Mouse (Mus musculus) limb, embryonic 15.5 days (tissue): ENCODE measurements around the gene Arhgap32. TPM values are rescaled to one million over a fixed set of nuclear protein-coding genes. Genes with fewer than 3 reads are reported as not detected.

ENCODE experiments used
- ATAC-seq: fragments of 200-750 bp; cut with Nextera tagmentation; 2 replicates; pipeline ENCODE4 v1.8.0; 2017; ENCODE audit warnings: low read depth, moderate TSS enrichment; ENCODE audit not compliant: insufficient number of reproducible peaks, low FRiP score, low TSS enrichment
- H3K27ac ChIP-seq: fragments of 300-500 bp; sonication (generic); 2 replicates; pipeline ENCODE4 v1.5.1; 2015; ENCODE audit warnings: moderate library complexity, mild to moderate bottlenecking, inconsistent platforms
- H3K27me3 ChIP-seq: fragments of 300-500 bp; sonication (generic); 2 replicates; pipeline ENCODE4 v1.6.1; 2015; ENCODE audit warnings: inconsistent platforms
- H3K36me3 ChIP-seq: fragments of 300-500 bp; sonication (generic); 2 replicates; pipeline ENCODE4 v1.6.1; 2015; ENCODE audit warnings: inconsistent platforms
- H3K4me1 ChIP-seq: fragments of 300-500 bp; sonication (generic); 2 replicates; pipeline ENCODE4 v1.6.1; 2015; ENCODE audit warnings: inconsistent platforms
- H3K4me2 ChIP-seq: fragments of 300-500 bp; sonication (generic); 2 replicates; pipeline ENCODE4 v1.6.1; 2015; ENCODE audit warnings: mild to moderate bottlenecking, inconsistent platforms
- H3K4me3 ChIP-seq: fragments of 300-500 bp; sonication (generic); 2 replicates; pipeline ENCODE4 v1.5.1; 2015; ENCODE audit warnings: mild to moderate bottlenecking, inconsistent platforms
- H3K9ac ChIP-seq: fragments of 300-500 bp; sonication (generic); 2 replicates; pipeline ENCODE4 v1.6.1; 2015; ENCODE audit warnings: inconsistent platforms
- H3K9me3 ChIP-seq: fragments of 300-500 bp; sonication (generic); 2 replicates; pipeline ENCODE4 v1.6.1; 2016; ENCODE audit warnings: inconsistent platforms
- whole genome bisulfite sequencing: fragments of 180-500 bp; shearing (Covaris S2); methylation state at CpG from one replicate; pipeline ENCODE4 v1.1.7; 2015; 5-methylcytosine and 5-hydroxymethylcytosine counted together
- polyA plus RNA-seq: library from polyadenylated mRNA; unstranded; fragments of >200 nt; fragmentation: Nextera tagmentation; extraction: Ambion mirVana; gene quantifications from 2 replicates; pipeline ENCODE4 v1.2.1, GENCODE M21; 2015

Gene Arhgap32
- polyA plus RNA-seq, 1 experiment from 2014 or later = 9.3 TPM

DNA sequence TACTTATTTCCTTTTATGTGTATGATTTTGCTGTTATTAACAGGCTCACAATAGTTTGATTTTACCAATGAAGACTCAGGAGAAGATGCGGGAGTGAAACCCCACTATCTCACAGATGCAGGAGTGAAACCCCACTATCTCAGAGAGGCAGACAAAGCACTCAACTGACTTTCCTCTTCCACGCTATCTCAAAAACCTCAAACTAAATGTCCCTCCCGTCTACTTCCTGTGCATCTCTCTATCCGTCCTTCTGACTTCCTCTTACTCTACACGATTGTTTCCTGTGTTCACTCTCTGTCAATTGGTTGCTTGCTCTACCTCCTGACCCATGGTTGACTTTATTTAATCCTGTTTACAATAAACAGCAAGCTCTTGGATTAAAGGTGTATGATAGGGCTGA is 164.5 kb downstream of the Arhgap32 start:
- no peak overlapping the region for H3K4me3 ChIP-seq
- no peaks in the 10 kb centered on the region for H3K9me3 ChIP-seq
- no peak for ATAC-seq
- no peaks in the 10 kb centered on the region; the same call in 1 of the 2 replicates for H3K4me1 ChIP-seq
- no peaks in the 10 kb centered on the region for H3K36me3 ChIP-seq
- H3K4me2 ChIP-seq = no peak overlapping the region
- 79% methylated on average over 5 of the region's 5 CpGs for WGBS
- H3K27ac ChIP-seq = no peak overlapping the region
- no peak overlapping the region for H3K9ac ChIP-seq
- no peaks in the 10 kb centered on the region for H3K27me3 ChIP-seq

DNA sequence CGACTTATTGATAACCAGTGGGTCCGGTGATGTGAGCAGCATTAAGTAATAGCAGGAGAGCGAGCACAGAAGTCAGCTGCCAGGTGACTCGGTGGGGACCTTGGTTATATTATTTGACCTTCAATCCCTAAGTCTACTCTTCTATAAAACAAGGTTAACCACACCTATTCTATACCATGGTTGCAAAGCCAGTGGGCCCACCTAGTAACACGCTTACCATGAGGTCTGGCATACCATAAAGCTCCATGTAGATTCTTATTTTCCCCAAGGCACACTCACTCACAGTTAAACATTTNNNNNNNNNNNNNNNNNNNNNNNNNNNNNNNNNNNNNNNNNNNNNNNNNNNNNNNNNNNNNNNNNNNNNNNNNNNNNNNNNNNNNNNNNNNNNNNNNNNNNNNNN is 167.7 kb downstream of the Arhgap32 start:
- no peaks in the 10 kb centered on the region; the same call in 1 of the 2 replicates for H3K4me1 ChIP-seq
- 82% methylated on average over 5 of the region's 5 CpGs for WGBS
- H3K36me3 ChIP-seq = no peaks in the 10 kb centered on the region
- H3K27me3 ChIP-seq = no peaks in the 10 kb centered on the region
- no peak overlapping the region for H3K4me3 ChIP-seq
- no peaks in the 10 kb centered on the region for H3K9me3 ChIP-seq
- no peak overlapping the region for H3K9ac ChIP-seq
- no peak for ATAC-seq
- H3K27ac ChIP-seq = no peak overlapping the region
- no peak overlapping the region for H3K4me2 ChIP-seq

DNA sequence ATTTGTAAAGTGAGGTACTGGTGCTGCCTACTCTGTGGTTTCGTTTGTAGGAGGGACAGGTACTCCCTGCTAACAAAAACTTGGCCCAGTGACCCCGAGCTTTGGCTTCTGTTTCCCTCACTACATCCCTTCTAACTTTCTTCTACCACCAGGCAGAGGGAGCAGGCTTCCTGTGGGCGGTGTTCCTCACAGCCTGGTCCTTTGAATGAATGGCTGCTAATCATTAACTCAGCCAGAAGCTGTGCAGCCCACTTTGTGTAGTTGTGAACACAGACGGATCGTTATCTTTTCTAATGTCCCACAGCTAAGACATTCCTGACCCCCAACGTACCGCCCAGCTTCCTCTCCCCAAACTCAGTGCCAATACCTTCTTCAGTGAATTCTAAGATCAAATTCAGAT is 175.7 kb downstream of the Arhgap32 start:
- 43% methylated on average over 7 of the region's 7 CpGs for whole genome bisulfite sequencing
- Histone ChIP-seq H3K4me1 (no peaks in the 10 kb centered on the region), H3K9me3 (no peaks in the 10 kb centered on the region), H3K27me3 (no peaks in the 10 kb centered on the region), H3K9ac (no peak overlapping the region), H3K27ac (no peak overlapping the region), H3K4me3 (no peak overlapping the region), H3K4me2 (no peak overlapping the region), H3K36me3 (no peaks in the 10 kb centered on the region)
- ATAC-seq = no peak

DNA sequence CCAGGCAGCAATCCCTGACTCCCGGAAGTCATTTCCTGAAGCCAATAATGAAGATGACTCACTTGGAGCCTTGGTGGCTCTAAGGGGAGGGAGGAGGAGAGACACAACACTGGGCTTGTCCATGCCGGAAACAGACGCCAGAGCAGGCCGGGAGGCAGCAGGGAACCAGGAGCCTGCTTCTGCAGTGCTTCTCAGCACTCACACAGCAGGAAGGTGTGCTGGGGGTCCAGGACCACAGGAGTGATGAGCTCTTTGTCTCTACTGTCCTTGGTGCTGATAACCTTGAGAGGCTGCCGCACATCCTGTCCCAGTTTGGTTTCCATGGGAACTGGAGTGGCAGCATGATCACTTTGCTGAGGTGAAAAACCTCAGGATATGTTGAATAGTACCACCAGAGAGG is 176.8 kb downstream of the Arhgap32 start:
- no peak for ATAC-seq
- Histone ChIP-seq H3K4me1 (no peaks in the 10 kb centered on the region), H3K27me3 (no peaks in the 10 kb centered on the region), H3K4me3 (no peak overlapping the region), H3K27ac (no peak overlapping the region), H3K4me2 (no peak overlapping the region), H3K36me3 (no peaks in the 10 kb centered on the region), H3K9me3 (no peaks in the 10 kb centered on the region), H3K9ac (no peak overlapping the region)
- 20% methylated on average over 5 of the region's 5 CpGs for WGBS

DNA sequence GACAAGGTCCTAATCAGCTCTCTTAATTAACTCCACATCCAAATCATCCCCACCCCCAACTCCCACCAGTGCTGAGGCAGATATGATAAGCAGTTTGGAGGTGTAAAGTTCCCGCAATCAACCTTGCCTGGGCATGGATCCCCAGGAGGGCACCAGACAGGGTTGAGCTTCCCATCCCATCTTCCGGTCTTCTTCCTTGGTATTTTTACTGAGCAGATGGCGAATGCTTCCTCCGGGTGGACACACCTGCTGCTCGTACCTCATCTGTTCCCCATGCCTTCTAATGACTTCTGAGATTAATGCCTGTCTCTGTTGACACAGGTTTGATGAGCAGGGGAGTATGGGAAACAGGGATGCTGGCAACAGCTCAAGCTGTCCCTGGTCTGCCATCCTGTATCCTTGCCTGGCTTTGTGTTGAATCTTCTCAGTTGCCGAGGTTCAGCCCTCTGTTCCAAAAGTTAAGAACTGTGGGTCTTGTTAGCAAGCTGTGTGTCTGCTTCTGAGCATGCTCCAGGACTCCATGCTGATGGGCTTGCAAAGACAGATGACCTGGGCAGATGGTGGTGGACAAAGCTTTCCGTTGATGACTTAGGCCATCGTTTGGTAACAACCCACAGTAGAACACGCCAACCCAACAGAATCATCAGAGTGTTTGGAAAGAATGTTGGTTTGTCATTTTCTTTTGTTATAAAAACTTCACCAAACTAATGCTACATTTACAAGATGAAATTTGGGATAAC is 179.3 kb downstream of the Arhgap32 start:
- ATAC-seq = no peak
- no peak overlapping the region for H3K4me3 ChIP-seq
- no peaks in the 10 kb centered on the region for H3K27me3 ChIP-seq
- no peaks in the 10 kb centered on the region for H3K9me3 ChIP-seq
- no peaks in the 10 kb centered on the region for H3K36me3 ChIP-seq
- H3K9ac ChIP-seq = no peak overlapping the region
- no peaks in the 10 kb centered on the region for H3K4me1 ChIP-seq
- no peak overlapping the region for H3K27ac ChIP-seq
- H3K4me2 ChIP-seq = no peak overlapping the region
- WGBS = 91% methylated on average over 9 of the region's 9 CpGs

- 58% methylated on average over 13 of the region's 13 CpGs for WGBS
- Histone ChIP-seq H3K27me3 (no peaks in the 10 kb centered on the region), H3K4me1 (no peaks in the 10 kb centered on the region), H3K9ac (no peak overlapping the region), H3K4me2 (no peak overlapping the region), H3K9me3 (no peaks in the 10 kb centered on the region), H3K36me3 (no peaks in the 10 kb centered on the region), H3K4me3 (no peak overlapping the region), H3K27ac (no peak overlapping the region)
- no peak for ATAC-seq
Observed at GRCm38 (mm10) chr9:32302501-32303150, 186.7 kb downstream of the Arhgap32 start.

- H3K27me3 ChIP-seq = 0 out of 2 replicates have a peak, but pooled peaks cover 3% of the 10 kb centered on the region
- H3K27ac ChIP-seq = no peak overlapping the region
- H3K9ac ChIP-seq = no peak overlapping the region
- H3K4me3 ChIP-seq = no peak overlapping the region
- H3K4me2 ChIP-seq = no peak overlapping the region
- H3K4me1 ChIP-seq = peaks cover 4% of the 10 kb centered on the region; the same call in 1 of the 2 replicates
- no peak for ATAC-seq
- no peaks in the 10 kb centered on the region for H3K9me3 ChIP-seq
- no peaks in the 10 kb centered on the region for H3K36me3 ChIP-seq
- 33% methylated on average over 14 of the region's 14 CpGs for WGBS
Observed at GRCm38 (mm10) chr9:32311786-32312185, 195.8 kb downstream of the Arhgap32 start.

- Histone ChIP-seq H3K4me1 (peaks cover 4% of the 10 kb centered on the region; the same call in 1 of the 2 replicates), H3K4me2 (no peak overlapping the region), H3K4me3 (no peak overlapping the region), H3K9ac (no peak overlapping the region), H3K27me3 (0 out of 2 replicates have a peak, but pooled peaks cover 3% of the 10 kb centered on the region), H3K36me3 (no peaks in the 10 kb centered on the region), H3K27ac (no peak overlapping the region), H3K9me3 (no peaks in the 10 kb centered on the region)
- 62% methylated on average over 4 of the region's 4 CpGs for WGBS
- ATAC-seq = no peak
Observed at GRCm38 (mm10) chr9:32312208-32312607, 196.3 kb downstream of the Arhgap32 start.

DNA sequence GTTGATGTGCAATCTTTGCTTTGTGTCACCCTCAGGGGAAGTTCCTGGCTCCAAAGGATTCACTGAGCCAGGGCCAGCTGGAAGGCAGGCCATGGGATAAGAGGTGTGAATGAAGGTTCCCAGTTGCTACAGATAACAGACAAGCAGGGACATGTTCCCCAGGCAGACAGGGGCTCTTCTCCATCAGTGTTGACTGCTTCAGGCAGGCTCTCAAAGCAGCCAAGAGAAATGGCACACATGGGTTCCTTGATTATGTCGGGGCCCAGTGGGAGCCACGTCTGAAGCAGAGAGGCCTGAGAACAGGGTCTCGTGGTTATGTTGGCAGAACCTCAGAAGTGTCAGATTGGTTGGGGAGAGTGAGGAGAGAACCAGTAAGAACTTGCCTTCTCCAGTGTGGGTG is 198.1 kb downstream of the Arhgap32 start:
- no peaks in the 10 kb centered on the region for H3K9me3 ChIP-seq
- H3K4me1 ChIP-seq = peaks cover 4% of the 10 kb centered on the region; the same call in 1 of the 2 replicates
- H3K4me3 ChIP-seq = no peak overlapping the region
- 0 out of 2 replicates have a peak, but pooled peaks cover 3% of the 10 kb centered on the region for H3K27me3 ChIP-seq
- 48% methylated on average over 3 of the region's 3 CpGs for WGBS
- no peak overlapping the region for H3K9ac ChIP-seq
- no peak overlapping the region for H3K4me2 ChIP-seq
- ATAC-seq = no peak
- H3K27ac ChIP-seq = no peak overlapping the region
- H3K36me3 ChIP-seq = no peaks in the 10 kb centered on the region

DNA sequence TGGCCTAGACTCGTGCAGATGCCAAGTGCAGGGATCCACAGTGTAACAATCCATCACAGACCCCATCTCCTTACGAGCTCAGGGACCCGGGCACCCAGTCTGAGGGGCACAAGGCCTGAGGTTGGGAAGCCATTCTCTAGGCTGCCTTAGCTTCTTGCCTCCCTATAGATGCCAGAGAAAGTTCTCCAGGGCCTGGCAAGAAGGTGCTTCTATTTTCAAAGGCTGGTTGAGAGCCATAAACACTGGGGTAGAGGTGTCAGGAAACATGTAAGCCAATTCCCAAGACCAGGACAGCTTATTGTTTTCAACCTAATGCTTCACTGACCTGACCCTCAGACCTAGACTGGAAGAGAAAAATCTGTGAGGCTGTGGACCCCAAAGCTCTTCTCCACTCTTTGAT is 200.1 kb downstream of the Arhgap32 start:
- no peak for ATAC-seq
- H3K4me3 ChIP-seq = no peak overlapping the region
- no peak overlapping the region for H3K4me2 ChIP-seq
- H3K27me3 ChIP-seq = 0 out of 2 replicates have a peak, but pooled peaks cover 3% of the 10 kb centered on the region
- H3K4me1 ChIP-seq = peaks cover 4% of the 10 kb centered on the region; the same call in 1 of the 2 replicates
- H3K27ac ChIP-seq = no peak overlapping the region
- H3K9me3 ChIP-seq = no peaks in the 10 kb centered on the region
- no peaks in the 10 kb centered on the region for H3K36me3 ChIP-seq
- no peak overlapping the region for H3K9ac ChIP-seq
- 89% methylated on average over 3 of the region's 3 CpGs for WGBS
